Mouse (Mus musculus): ENCODE results near the gene Mypn.

Gene Mypn

DNA sequence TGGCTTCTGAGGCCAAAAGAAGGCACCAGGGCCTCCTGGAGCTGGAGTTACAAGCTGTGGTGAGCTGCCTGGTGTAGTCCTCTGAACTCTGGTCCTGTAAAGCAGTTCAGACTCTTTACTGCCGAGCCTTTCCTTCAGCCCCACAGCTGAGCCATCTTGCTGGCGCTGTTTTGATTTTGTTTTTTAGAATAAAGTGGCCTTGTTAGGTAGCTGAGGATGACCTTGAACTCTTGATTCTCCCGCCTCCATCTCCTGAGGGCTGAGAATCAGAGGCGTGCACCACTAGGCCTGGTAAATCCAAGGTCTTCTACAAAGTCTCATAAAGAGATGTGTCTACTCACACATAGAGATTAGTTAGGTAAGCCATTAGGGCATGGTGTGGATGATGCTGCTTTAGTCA, 49.0 kb downstream of the Mypn start:
- DNase-seq (ENCODE audit: low spot score), result no peak

DNA sequence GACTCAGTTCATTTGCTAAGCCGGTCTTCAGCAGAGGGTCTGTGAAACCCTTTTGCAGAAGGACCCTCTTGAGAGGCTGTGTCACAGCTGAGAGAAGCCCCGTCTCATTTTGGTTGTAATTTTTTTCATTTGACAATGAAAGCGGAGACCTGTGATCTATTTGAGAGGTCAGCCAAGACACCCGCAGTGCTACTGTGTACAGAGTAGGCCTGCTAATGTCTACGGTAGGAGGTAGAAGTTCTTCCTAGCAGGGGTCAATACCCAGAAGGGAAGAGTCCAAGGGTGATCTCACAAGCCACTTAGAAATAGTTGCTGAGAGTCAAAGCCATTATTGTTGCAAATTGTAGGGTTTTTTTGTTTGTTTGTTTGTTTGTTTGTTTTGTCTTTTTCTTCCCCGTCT, 49.5 kb downstream of the Mypn start:
- DNase-seq (ENCODE audit: low spot score), result no peak

DNA sequence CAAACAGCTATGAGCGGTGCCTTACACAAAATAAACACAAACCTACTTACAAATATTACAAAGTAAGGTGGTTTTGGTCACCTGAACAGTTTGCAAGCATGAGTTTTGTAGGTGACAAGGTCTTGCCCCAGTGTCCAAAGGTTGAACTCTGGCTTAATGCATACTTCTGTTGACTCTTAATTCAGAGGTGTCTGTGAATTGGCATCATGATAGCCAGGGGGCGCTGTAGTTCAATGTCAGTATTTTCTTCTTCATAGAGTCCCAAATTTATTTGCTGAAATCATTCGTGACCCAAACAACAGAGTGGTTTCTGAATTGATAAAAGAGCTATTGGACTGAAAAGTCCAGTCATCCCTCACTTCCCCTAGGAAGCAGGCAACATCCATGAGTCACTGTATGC, 50.2 kb downstream of the Mypn start:
- DNase-seq (ENCODE audit: low spot score), result no peak

DNA sequence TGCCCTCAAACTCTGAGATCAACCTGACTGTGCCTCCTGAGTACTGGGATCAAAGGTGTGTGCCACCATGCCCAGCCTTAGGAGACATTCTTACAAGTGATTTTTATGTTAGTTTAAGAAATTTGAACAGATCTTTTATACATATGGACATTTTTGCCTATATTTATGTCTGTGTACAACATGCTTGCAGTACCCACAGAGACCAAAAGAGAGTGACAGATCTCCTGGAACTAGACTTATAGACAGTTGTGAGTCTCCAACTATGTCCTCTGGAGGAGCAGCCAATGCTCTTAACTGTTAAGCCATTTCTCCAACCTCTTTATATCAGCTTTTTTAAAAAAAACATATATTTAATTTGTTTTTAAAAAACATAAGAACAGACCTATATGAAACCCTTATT, 51.4 kb downstream of the Mypn start:
- DNase-seq (ENCODE audit: low spot score), result no peak

DNA sequence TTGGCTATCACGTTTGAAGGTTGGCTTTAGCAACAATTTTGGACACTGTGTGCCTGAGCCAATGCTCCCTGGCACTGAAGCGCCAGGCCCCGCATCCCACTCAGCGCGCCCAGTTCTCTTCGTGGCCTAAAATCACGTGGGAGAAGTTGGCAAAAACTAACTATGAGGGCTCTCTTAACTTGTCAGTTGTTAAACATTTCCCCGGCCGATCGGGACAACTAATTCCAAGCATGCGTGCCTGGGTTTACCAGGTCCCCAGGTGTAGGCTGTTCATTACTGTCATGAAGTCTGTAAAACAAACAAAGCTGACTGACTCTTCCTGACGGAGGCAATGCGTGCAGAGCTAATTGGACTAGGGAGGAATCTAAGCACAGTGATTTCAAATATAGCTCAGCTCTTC, 61.1 kb downstream of the Mypn start:
- no peak for DNase-seq (ENCODE audit: low spot score)

DNA sequence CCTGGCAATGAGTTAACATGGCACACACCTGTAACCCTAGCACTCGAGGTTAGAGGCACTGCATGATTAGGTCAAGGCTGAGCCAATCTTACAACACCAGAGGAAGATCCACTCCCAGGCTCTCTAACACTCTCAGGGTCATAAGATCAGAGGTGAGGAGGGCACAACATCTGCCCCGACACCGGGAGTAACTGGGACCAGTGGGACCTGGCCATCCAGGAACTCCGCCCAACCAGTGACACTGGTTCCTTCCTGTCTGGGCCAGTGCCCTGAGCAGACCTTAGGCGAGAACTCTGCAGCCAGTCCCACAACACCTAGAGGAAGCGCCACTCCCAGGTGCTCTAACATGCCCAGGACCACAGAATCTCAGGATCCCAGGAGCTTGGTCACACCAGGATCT, 67.3 kb downstream of the Mypn start:
- DNase-seq (ENCODE audit: low spot score), result no peak

DNA sequence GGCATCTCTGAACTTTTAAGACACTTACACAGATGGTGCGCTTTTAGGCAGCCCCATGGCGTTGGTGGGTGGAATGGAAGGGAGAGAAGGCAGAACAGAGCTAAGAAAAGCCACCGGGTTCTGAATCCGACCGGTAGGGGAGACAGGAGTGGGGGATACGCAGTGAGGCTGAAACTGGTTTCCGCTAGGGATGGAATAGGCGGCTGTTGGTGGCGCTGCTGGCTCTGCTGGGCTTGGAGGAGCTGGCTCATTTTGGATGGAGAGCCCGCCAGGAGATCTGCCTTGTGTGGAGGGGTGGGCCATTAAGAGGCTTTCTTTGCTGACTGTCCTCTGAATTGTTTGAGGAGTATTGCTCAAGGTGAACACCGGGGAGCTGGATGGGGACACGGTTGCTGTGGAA, 68.1 kb downstream of the Mypn start:
- no peak for DNase-seq (ENCODE audit: low spot score)

DNA sequence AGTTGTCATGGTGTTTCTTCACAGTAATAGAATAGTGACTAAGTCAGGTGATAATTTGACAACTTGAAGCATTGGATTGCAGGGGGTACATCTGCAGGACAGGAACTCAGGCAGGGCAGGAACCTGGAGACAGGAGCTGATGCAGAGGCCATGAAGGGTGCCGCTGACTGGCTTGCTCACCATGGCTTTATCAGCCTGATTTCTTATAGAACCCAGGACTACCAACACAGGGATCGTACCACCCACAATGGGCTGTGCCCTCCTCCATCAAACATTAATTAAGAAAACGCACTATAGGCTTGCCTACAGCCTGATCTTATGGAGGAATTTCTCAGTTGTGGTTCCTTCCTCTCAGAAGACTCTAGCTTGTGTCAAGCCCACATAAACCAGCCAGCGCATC, 70.4 kb downstream of the Mypn start:
- DNase-seq (ENCODE audit: low spot score), result no peak

DNA sequence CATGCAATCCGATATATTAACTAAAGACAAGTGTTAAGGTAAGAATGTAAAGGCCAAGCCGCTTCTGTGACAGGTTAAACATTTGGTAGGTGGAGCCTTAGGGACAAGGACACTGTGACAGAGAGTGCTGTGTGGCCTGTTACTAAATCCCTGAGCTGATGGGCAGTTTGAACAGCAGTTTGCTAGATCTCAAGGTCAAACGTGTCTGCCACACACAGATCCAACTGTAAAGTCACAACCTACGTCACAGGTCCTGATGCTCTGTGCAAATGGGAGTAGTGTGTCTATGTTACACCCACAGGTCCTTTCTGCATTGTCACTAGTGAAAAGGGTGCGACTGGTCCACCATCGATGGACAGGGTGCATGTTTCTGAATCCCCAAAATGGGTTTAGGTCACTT, 71.4 kb downstream of the Mypn start:
- no peak for DNase-seq (ENCODE audit: low spot score)

DNA sequence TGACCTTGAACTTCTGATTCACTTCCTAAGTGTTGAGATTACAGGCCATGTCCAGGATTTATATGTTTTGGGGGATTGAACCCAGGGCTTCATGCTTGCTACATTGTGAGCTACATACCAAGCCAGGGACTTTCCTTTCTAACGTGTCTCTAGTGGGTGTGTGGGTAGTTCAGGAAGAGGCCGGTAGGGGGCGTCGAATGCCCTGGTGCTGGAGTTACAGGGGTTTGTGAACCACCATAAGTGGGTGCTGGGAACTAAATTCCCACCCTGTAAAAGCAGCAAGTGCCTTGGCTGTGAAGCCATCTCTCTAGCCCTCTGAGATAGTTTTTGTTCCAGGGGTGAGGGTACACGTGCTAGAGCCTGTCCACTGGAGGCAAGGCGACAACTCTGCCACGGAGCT, 73.3 kb downstream of the Mypn start:
- DNase-seq (ENCODE audit: low spot score), result no peak

DNA sequence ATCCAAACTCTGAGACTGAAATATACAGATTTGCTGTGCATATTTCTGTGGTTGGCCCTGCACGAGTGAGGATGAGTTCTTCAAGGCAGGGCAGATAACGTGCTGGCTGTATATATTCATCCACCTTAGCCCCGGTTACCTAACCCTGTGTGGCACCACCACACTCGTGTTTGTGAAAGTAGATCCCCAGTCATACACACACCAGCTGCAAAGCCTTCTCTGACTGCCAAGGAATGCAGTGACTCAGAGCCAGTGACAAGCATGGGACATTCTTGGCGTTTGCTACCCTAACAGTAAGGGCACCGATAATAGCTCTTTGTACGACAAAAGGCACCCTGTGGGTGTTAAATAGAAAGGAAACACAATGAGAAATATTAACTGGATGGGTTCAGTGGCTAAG, 75.5 kb downstream of the Mypn start:
- no peak for DNase-seq (ENCODE audit: low spot score)

DNA sequence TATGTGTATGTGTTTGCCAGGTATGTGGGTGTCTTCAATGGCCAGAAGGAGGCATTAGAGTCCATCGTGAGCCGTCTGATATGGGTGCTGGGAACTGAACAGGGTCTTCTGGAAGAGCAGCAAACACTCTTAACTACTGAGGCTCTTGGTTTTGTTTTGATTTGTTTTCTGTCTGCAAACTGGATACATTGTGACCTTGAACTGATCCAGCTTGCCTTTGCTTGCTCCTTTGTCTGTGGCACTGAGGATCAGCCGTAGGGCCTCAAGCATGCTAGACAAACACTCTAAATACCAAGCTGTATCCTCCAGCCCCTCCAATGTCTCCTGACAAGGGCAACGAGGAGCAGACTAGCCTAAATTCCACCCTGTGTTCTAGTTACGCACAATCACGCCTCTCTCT, 76.6 kb downstream of the Mypn start:
- DNase-seq (ENCODE audit: low spot score), result no peak

DNA sequence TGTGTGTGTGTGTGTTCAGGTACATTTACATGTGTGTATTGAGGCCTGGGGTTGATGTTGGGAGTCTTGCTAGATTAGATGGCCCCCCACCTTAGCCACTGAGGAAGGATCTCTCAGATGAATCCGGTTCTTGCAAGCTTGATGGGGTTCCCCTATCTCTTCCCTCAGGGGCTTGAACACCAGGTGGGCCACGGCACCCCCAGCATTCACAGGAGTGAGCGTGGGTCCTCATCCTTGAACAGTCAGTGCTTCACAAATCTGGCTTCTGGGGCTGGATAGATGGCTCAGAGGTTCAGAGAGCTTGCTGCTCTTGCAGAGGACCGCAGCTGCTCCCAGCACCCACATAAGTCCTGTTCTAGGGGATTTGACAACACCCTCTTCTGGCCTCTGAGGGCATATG, 77.6 kb downstream of the Mypn start:
- DNase-seq (ENCODE audit: low spot score), result no peak

DNA sequence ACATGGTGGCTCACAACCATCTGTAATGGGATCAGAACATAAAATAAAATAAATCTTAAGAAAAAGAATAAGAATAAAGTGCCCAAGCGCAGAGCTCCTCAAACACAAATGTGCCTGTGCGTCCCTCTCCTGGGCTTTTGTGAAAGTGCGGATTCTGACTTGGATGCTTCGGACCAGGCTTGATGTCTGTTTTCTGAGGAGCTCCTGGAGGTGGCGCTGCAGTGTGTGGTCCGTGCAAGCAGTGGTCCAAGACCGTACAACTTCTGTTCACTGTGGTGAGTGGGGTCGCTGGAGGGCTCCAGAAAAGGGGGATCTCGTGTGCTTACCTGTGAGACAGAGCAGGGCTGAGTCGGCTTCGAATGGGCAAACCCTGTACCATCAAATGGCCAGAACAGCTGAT, 78.4 kb downstream of the Mypn start:
- DNase-seq (ENCODE audit: low spot score), result no peak

DNA sequence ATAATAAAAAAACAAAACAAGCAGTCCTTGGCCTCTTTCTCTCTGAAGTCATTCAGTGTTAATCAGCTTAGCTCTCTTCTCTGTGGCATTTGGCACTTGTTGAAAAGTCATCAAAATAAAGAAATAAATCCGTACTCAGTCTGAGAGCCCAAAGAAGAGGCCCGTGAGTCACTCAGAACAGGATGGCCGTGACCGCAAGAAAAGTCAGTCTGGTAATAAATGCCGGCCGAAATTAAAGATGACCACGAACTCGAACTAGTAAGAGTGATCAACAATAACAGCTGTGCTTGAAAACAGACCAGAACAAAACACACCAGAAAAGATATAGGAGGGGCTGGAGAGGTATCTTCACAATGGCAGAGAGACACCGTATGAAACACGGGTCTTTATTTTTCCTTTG, 79.7 kb downstream of the Mypn start:
- DNase-seq (ENCODE audit: low spot score), result no peak

DNA sequence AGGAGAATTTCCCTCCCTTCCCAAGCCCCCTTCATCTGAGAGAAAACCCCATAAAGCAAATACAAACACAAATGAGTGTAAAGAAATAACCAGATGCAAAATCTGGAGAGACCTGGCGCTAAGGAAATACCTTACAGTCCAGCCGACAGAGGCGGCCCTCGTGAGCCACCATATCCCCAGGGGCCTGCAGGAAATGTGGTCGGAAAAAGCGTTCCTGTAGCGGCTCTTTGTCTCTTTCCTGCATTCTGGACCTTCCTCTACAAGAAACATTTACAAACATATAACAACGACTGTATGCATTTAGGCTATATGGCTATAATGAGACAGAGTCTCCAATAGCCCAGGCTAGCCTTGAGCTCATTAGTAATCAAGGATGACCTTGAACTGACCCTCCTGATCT, 80.6 kb downstream of the Mypn start:
- no peak for DNase-seq (ENCODE audit: low spot score)

DNA sequence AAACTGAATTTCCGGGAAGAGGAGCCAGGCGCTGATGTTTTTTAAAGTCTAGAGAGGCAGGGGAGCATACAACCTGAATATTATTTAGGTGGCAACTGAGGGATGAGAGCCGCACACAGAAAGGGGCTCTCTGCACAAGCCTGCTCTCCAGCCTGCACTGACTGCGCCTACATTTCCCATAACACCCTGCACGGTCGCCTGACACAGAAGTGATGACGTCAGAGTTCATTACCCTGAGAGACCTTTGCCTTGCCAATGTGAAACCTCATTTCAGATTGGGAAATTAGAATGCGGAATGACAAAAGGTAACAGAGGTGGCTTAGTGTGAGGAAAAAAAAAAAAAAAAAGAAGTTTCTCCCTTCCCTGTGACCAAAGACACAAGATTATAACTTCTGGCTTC, 81.2 kb downstream of the Mypn start:
- no peak for DNase-seq (ENCODE audit: low spot score)

DNA sequence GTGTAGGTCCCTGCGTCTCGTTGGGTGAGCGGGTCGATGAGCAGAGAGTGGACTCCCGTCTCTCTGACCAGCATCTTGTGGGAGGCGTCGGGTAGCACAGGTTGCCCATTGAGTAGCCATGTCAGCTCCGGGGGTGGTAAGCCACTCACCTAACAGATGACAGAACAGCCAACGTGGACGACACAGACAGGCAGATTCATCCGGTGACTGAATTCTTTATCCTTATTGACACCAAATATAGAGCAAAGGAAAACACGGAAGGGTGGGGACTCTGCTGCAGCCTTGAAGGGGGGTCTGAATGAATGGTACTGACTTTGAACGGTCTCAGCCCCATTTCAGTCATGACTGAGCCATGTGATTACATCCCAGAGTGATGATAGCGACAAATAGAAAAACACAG, 81.8 kb downstream of the Mypn start:
- DNase-seq (ENCODE audit: low spot score), result no peak

DNA sequence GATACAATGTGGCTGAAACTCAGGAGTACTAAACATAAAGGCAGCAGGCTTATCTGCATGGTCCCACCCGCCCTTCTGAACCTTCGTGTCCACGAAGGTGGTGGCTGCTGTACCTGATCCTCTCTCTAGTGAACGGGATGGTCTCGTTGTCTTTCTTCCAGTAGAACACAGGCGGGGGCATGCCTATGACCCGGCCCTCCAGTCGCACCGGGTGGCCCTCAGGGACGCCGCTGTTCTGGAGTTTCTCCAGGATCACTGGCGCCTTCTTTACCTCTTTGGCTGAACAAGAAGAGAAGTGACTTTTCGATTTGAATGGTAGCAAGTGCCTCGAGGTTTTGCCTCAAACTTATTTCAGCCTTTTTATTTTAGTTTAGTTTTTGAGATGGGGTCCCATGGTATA, 83.8 kb downstream of the Mypn start:
- no peak for DNase-seq (ENCODE audit: low spot score)

DNA sequence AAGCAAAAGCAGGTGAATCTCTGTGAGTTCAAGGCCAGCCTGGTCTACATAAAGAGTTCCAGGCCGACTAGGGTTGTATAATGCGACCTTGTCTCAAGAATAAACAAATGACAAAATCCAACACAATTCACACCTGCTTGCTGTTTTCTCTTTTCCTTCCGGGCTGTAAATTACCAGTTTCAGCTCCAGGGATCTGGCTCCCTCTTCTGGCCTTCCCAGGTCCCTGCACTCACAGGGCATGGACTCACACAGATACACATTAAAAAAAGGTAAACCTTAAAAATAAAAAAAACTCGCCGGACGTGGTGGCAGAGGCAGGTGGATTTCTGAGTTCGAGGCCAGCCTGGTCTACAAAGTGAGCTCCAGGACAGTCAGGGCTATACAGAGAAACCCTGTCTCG, 86.2 kb downstream of the Mypn start:
- DNase-seq (ENCODE audit: low spot score), result no peak

DNA sequence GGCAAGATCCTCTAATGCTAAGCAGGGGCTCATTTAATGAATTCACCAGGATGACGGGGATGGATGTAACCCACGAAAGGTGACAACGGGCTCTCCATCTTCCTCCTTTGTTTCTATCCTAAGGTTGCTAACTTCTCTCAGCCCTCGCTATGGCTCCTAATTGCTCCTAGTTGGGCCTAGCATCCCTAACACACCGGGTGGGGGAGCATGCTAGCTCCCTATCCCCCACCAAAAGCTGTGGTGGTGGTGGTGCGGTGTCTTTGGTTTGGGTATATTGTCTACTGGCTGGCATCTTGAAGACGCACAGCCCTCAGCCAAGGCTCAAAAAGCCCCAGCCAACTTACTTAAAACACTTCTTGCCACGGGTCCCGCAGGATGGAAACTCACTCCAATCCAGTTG, 87.4 kb downstream of the Mypn start:
- no peak for DNase-seq (ENCODE audit: low spot score)

DNA sequence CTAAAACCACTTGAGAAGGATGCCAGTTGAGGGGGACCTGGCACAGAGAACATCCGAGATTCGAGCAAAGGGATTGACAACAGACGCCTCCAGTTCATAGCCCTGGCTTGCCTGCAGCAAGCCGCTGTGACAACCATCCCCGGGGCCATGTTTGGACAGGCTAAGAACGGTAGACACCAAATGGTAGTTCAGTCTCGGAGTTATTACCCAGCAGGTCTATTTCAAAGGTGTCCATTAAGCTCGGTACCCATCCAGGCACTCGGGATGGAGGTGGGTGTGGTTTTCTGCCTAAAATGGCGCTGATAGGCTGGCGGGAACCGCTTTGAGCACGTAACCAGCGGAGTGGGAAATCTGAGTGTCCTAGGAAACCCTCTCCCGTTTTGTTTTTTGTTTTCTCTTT, 87.9 kb downstream of the Mypn start:
- no peak for DNase-seq (ENCODE audit: low spot score)

DNA sequence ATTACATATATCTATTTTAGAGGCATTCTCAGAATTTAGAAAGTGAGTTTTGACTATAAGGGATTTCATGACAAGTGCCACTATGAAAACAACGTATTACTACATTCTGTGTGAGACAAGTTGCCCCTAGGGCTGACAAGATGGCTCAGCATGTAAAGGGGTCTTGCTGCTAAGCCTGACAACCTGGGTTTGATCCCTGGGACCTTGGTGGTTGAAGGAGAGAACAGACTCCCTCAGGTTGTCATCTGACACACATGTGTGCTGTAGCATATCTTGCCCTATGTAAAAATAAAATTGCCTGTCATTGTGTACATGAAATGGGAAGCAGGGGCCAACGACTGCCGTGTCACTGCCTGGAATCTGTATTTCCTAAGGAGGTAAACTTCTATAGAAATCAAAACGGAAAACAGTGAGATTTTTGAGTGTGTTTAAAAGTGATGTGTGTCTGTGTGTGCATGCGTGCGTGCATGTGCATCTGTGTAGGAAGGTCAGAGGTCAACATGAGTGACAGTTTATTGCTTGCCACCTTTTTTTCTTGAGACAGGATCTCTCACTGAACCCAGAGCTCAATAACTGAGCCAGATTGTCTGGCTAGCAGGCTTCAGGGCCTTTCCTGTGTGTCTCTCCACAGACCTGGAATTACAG, 89.9 kb downstream of the Mypn start:
- no peak for DNase-seq (ENCODE audit: low spot score)

DNA sequence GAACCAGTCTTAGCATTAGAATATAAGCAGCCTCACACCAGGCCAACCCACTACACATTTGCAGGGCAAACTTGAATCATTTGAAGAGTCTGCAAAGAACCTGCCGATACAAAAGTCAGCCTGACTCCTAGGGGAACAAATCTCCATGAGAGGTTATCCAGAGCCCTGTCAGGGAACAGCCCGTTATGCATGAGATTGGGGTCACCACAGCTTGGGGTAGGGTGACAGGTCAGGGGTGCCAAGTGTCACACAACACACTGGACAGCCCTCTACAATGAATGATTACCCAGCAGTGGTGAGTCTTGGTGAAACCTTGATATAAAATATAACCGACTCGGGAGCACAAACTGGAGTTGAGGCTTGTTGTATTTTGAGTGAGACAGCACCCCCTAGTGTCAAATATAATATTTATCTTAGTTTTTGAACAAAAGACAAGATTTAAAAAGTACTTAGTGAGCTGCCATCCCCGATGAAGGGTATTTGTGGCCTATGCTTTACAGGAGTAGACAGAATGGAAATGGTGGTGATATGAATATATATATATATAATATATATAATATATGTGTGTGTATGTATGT, 90.6 kb downstream of the Mypn start:
- no peak for DNase-seq (ENCODE audit: low spot score)

DNA sequence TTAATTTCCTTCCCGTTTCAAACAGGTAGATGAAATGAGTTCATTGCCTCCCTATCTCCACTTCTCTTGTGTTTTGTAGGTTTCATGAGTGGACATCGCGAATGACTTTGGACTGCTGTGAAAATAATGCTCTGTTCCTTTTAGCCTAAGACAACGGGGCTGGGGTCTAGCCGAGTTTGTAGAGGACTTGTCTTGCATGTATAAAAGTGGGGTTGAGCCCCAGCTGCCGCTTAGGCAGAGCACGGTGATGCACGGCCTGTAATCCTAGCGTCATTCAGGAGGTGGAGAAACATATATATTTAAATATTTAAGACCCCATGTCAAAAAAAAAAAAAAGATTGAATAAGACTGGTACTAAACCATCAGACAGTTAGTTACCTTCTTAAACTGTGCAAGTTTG, 103.1 kb downstream of the Mypn start:
- no peak for DNase-seq (ENCODE audit: low spot score)

Data from urinary bladder, postnatal 10 days (tissue).